Mouse (Mus musculus): ENCODE results near the gene Anxa8.
A peak's percentile ranks its signal among the peaks of the same experiment; 100 is the strongest.

Gene Anxa8

DNA sequence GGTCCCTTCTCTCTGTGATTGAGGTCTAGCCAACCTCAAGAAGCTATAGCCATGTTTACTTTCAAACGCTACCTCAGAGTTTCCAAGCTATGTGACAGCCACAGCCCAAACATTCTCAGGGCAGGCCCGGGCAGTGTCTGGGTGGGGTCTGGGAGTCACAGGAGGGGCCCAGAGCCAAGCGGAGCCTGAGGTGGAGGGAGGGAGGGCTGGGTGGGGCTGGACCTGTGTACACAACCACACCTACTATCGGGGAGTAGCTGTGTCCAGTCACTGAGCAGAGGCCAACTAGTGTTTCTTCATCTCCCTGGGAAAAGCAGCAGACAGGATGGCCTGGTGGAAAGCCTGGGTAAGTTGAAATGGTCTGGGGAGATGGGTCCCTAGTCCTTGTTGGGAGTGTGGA lies at the start of gene Anxa8:
Anxa8 (plus strand) TSS at position 251 of the 400 bp plus-strand sequence.
- no peak for DNase-seq

- DNase-seq = no peak
Observed at GRCm38 (mm10) chr14:34041241-34041640, 44.5 kb upstream of the Anxa8 start.

DNA sequence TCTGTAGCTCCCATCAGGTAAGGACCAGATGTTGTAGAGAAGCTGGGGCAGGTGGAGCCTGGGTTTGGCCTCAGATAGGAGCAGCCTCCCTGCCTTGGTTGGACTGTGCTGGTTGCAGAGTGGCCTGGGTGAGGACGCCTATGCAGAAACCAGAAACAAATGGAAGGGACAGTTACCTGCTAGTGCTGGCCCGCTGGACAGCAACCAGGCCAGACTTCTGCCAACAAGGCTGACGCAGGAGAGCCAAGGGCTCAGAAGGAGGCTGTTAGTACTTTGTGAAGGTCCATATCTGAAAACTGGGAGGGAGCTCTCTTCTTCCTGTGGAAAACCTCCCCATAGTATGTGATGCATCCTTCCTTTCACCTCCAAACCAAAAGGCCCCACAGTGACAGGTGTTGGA lies 42.4 kb upstream of the Anxa8 start:
- DNase-seq = no peak

DNA sequence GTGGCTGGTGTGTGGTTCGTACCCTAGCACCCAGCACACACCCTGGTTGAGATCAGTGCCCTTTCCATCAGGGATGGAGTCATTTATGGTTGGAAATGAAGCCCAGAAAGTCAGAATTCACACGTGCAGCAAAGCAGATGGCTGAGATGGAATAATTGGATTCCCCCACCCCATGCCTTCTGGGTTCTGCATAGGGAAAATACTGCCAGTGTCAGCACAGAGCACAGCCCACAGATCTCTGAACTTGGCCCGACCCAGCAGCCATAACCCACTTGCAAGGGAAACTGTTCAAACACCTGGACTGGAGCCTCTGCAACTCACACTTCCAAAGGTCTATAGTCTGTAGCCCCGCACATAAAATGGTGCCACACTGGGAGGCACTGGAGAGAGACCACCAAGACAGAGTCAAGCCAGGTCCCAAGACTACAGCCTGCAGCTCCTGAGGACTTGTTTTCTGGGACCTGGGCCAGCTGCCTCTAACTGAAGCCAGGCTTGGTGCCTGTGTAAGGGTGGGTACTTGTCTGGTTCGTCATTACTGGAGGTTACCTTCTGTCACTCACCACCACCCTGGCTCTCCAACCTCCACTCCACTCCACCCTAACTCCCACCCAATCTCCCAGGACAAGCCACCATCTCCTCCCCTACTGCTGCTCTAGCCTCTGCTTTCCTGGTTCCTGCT lies 35.5 kb upstream of the Anxa8 start:
- DNase-seq = no peak

DNA sequence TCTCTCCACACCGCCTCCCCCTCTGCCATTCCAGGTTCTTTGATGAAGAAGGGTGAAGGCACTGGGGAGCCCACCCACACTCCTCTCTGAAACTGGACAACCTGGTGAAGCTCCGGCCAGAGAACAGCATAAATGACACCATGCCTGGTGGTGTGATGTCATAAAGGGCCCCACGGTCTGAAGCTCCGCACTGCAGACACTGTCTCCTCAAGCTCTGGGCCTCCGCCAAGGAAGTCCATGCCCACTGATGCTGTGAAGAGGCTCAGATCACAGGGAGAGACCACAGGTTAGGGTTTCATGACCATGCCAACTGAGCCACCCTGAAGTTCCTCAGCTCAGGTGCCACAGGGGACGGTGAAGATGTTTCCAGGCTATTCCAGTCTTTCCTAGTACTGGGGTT lies 33.3 kb upstream of the Anxa8 start, which contains the start of gene Antxrl:
Antxrl (plus strand) TSS at position 192 of the 400 bp plus-strand sequence.
- DNase-seq = no peak

DNA sequence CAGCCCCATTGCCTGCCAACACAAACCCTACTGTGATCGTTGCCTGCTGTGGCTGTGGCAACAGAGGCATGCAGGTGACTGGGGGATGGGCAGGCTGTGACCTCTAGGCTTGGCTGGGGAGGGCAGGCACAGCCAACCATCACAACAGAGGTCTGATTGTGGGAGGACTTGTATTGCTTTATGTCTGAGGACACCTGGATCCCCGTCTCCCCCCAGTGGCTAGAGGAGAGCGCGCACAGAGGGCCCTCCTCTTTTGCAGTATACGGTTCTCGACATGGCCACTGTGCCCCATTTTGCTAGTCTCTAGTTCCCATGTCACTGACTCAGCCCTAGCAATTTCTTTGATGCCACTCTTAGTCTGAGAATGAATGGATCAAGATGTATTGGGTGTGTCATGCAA lies 14.1 kb upstream of the Anxa8 start:
- DNase-seq = peak; percentile 14

- DNase-seq = no peak
Observed at GRCm38 (mm10) chr14:34075346-34075745, 10.4 kb upstream of the Anxa8 start.

GRCm38 (mm10) chr14:34077222-34077621 lies 8.6 kb upstream of the Anxa8 start:
- no peak for DNase-seq

GRCm38 (mm10) chr14:34078293-34078692 lies 7.5 kb upstream of the Anxa8 start:
- DNase-seq = no peak

DNA sequence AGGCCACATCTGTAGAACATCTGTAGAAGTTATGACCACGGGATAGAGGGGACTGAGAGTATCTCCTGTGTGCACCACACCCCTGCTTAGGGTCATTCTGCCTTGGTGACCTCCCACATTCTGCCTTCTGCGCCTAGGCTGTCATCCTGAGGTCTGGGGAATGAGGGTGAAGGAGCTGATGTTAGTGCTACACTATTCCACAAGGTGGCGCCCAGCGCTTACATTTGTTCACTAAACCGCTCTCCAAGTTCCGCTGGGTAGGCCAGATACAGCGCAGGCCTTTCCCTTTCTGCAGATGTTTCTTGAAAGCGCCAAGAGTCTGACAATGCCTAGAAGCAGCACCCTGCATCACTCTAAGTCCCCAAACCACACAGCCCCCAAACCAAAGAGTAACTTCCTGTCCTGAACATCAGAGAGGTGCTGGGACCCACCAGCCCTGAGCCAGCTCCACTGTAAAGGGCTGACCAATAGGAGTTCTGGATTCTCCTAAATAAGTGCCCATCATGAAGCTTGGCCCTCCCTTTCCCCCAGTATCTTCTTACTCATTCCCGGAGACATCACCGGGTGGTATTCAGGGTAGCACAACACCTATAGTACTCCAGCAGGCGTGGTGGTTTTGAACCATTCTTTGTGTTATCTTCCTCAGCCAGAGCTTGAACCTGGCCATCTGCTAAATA lies 5.3 kb upstream of the Anxa8 start:
- peak; percentile 92 for DNase-seq

DNA sequence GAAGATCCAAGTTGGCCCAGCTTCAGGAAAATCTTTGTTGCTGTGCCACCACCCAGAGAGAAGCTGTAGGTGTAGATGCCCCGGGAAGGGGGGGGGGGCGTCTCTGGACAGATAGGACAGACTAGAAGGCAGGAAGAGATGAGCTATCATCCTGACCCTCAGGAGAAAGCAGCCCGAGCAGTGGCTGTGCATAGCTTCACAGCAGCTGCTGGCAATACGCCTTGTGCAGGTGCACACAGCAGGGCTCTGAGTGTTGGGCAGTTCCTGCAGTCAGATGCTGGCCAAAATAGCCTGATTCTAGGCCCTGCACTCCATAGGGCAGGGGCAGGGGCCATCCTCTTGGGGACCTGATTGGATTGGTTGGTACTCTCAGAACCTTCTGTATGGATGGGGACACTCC lies 1.0 kb downstream of the Anxa8 start:
- no peak for DNase-seq

DNA sequence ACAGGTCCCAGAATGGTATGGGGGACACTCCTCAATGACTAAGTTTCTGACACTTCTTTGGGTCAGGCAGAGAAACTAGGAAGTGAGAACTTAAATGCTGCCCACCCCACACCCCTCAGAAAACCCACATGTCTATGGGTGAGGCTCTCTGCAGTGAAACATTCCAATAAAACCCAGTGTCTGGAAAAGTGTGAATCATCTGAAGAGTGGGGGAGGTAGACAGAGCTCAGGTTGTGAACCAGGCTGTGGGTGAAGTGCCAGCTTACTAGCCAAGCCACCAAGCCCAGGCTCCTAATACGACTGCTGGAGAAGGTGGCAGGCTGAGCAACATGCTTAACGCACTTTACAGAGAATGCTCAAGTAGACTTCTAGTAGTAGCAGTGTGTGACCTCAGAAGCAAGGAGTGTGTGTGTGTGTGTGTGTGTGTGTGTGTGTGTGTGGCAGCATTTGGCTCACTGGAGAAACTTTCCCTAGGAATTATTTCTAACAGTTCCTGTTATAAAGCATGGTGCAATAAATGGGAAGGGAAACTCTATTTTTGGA lies 2.1 kb downstream of the Anxa8 start:
- DNase-seq = no peak

DNA sequence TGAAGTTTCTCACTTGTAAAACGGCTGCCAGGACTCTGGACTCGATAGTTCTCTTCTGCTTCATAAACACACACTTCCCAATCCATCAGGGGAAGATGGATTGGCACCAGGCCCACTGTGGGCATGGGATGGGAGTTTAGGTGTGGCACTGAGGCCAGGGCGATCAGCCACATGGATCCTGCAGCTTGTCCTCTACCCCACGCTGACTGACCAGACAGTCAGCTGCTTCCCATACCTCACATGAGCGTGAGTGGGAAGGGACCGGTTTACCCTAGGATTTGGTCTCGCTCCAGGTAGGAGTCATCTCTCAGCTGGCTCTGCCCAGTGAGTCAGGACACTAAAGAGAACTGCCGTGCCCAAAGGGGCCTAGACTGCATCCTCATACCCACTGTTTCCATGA lies 4.0 kb downstream of the Anxa8 start:
- DNase-seq = no peak

DNA sequence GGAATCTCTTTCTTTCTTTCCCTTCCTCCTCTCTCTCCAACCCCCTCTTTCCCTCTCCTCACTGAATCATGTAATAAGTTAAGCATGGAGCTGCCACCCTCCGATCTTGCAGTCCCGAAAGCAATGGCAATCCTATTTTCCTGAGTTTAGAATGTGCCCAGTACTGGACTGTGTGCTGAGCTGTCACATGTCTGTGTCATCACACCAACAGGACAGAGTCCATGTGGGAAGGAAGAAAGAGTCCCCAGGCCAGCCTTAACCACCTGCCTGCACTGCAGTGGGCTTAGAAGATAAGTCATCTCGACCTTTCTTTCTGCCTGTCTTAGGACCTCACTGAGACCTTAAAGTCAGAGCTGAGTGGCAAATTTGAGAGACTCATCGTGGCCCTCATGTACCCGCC lies 5.7 kb downstream of the Anxa8 start:
- DNase-seq = no peak

- DNase-seq = no peak
Observed at GRCm38 (mm10) chr14:34092856-34093255, 7.1 kb downstream of the Anxa8 start.

DNA sequence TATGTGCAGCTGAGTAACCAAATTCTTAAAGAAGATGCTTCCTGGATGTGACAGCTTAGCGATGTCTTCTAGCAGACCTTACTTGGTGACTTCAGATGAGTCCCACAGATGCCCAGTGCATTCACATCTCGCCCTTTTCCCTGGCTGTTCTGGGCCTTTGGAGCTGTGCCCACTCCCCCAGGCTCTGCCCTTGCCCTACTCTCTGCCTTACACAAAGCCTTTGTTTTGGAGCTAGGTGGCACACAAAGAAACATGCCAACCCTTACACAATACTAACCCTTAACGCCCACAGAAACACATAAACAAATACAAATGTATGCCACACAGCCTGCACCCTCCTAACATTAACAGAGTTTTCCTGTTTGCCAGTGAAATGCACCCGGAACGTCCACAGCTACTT lies 10.4 kb downstream of the Anxa8 start:
- no peak for DNase-seq

DNA sequence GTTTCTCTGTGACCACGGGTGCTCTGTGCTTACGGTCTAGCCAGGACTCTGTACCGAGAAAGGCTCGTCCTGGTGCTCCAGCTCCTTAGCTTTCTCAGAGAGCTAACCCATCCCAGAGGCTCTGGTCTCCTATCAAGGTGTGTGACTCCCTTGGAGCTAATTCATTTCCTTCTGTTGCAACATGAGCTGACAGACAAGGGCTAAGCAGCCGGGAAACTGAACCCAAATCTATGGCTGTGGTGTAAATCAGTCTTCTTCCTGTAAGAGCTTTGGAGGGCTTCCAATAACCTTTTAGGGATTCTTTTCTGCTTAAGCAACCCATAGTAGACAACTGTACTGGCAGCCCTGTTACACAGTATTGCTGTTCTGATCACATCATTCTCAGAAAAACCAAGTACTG lies 16.8 kb downstream of the Anxa8 start, which contains the start of gene A630023A22Rik:
A630023A22Rik (minus strand) TSS at position 154 of the 400 bp plus-strand sequence.
- DNase-seq = no peak

- DNase-seq = no peak
Observed at GRCm38 (mm10) chr14:34103855-34104254, 18.1 kb downstream of the Anxa8 start.

GRCm38 (mm10) chr14:34104892-34105291 lies 19.1 kb downstream of the Anxa8 start:
- DNase-seq = peak; percentile 78

- peak; percentile 48 for DNase-seq
Observed at GRCm38 (mm10) chr14:34106389-34107062, 20.7 kb downstream of the Anxa8 start.

GRCm38 (mm10) chr14:34107594-34107993 lies 21.8 kb downstream of the Anxa8 start:
- no peak for DNase-seq

- no peak for DNase-seq
Observed at GRCm38 (mm10) chr14:34114311-34114710, 28.5 kb downstream of the Anxa8 start.

GRCm38 (mm10) chr14:34119046-34119723 lies 33.4 kb downstream of the Anxa8 start:
- DNase-seq = no peak
